Mouse (Mus musculus) bone marrow macrophage, adult 2 months (primary cell): ENCODE measurements around the gene Cpsf7.

Source experiments
- CTCF ChIP-seq: IDR thresholded peaks from 2 replicates; pipeline ENCODE4 v1.5.1; 2012; ENCODE audit warnings: low read depth, mild to moderate bottlenecking, low read length, moderate library complexity
- POLR2A ChIP-seq: IDR thresholded peaks from 2 replicates; pipeline ENCODE4 v1.6.1; 2012; ENCODE audit warnings: mild to moderate bottlenecking, low read depth, low read length, borderline replicate concordance

DNA sequence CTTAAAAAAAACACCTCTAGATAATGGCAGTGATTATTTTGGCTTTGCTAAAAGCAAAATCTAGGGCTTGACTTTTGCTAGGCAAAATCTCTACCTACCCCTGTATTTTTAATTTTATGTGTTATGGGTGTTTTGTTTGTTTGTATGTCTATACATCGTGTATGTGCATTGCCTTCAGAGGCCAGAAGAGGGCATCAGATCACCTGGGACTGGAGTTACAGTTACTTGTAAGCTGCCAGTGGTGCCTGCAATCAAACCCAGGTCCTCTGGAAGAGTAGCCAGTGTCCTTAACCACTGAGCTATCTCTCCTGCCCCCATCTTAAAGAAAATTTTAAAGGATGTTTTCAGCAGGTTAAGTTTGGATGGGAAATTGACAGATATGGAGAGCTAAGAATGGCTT, 5.0 kb downstream of the Cpsf7 start:
- TF ChIP-seq POLR2A (no peak), CTCF (no peak)
